Mouse (Mus musculus) thymus, postnatal 10 days (tissue): ENCODE results near the gene Hoxa5.

Experiments
- DNase-seq, 2 experiments: peaks; one replicate each; pipeline ENCODE4 v3.0.0; 2021; ENCODE audit warnings: low spot score in 2 of 2

Gene Hoxa5

GRCm38 (mm10) chr6:52163366-52164031 lies 40.9 kb downstream of the Hoxa5 start:
- no peak for DNase-seq

GRCm38 (mm10) chr6:52162611-52163365 lies 41.6 kb downstream of the Hoxa5 start:
- no peak for DNase-seq

- DNase-seq: no peak
Measured at GRCm38 (mm10) chr6:52162093-52162380, 42.4 kb downstream of the Hoxa5 start.

DNA sequence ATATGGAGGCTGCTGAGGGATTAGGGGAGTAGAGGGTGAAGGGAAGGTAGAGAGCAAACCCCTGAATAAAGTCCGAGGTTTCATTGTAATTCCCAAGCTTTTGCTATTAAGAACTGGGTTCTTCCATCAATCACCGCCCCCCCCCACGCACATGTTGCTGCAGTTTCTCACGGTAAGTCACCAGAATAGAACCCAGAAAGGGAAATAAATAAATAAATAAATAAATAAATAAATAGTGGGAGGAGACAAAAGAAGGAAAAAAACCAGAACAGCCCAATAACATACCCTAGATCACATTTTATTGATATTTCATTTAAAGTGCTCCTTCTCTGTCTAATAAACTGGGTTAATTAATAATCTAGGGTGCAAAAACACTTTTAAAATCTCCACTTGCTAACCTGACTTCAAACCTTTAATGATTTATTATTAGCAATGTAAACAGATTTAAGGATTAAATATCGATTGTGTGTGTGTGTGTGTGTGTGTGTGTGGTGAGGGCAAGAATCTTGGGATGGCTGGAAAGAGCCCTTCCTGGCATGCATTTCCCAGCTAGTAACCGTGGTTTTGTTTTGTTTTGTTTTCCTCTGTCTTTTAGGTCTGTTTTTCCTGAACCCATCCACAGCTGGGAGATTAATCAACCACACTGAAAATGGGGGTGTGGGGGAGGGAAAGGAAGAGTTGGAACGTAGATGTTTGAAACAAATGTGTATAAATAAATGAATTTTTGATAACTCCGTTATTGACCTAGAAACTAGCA lies 42.9 kb downstream of the Hoxa5 start:
- no peak for DNase-seq

DNA sequence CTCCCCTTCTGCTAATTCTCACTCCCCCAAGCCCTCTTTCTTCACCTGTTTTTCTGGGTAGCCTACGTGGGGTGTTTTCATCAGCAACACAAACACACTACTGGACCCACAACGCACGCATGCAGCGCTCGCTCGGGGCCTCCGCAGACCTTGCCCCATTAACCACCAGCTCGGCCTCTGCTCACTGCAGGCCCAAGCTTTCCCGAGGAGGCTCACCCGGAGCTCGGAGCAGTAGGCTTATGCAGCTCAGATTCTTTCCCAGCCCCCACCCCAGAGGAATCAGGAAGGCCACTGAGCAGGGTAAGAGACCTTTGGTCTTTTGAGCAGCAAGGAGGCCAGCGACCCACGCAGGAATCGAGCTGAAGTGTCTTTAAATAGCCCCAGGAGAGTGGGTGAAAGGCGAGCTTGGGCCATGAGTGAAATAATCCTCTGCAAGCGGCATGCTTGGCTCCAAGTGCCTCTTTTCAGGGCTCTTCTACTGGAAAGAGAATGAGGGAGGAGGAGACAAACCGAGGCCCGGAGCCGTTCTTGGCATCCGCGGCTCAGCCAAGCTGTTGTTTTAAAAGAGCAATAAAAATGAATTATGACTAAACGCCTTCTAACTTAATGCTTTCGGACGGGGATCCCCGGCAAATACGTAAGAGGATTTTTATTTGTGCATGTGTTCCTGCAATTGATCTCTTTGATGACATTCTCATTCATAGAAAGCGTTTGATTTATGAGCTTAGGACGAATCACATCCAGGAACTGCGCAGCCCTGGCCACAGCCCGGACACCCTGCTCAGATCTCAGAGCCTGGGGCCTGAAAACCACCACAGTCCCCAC lies 43.7 kb downstream of the Hoxa5 start:
- DNase-seq: no peak

- no peak for DNase-seq
Measured at GRCm38 (mm10) chr6:52159979-52160378, 44.4 kb downstream of the Hoxa5 start.

GRCm38 (mm10) chr6:52159164-52159761 lies 45.1 kb downstream of the Hoxa5 start:
- no peak for DNase-seq

DNA sequence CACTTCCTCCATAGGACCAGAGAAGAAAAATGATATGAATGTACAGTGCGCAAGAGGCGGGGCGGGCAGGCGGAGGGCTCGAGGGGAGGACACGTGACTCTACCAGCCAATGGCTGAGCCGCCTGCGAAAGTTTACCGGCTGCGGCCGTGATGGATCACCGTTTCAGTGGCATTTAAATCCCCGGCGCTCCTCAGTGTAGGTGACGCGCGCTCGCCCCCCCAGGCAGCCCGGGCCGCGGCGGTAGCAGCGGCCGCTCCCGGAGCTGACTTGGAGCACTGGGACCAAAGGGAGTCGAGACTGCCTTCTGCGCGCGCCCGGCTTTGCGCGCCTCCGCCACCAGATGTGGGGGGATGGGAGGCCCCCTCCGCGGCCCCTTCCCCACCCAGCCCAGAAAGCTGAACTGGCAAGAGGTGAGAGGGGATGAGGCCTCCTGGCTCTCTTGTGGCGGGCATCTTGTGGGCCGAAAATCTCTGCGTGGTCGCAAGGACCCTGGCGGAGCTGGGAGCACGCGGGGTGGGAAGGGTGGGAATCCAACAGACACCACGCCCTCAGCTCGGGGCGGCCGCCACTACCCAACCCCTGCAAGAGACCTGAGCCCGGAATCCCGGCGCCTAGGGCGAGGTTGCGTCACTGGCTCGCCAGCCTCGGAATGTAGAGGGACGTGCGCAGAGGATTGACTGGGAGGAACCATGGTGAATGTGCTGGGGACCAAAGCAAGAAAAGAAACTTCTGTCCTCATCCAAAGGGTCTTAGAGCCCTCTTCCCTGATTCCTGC lies 45.9 kb downstream of the Hoxa5 start, which contains the start of gene Hoxa1:
Gene Hoxa1, minus strand, starts transcription at position 42 of the 776 bp plus-strand sequence.
- peak; percentile 30 to 47 for DNase-seq

- DNase-seq: no peak
Measured at GRCm38 (mm10) chr6:52157466-52158275, 46.7 kb downstream of the Hoxa5 start.

- no peak for DNase-seq
Measured at GRCm38 (mm10) chr6:52156551-52157200, 47.7 kb downstream of the Hoxa5 start.

DNA sequence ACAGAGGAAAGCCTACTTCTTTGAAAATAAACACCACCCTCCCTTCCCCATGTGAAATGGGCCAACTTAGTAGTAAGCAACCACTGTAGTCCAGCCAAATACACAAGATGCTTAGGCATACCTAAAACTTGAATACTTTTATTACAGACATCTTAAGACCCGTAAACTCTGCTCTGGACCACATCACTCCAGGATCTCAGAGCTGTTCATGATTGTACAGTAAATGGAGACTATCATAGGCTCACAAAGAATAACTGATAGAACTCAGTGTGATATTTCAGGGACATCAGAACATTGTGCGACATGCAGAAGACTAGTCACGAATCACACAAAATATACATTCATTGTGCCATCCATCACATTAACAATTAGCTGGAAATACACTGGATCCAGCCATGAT lies 48.9 kb downstream of the Hoxa5 start:
- no peak for DNase-seq

GRCm38 (mm10) chr6:52154044-52154443 lies 50.3 kb downstream of the Hoxa5 start:
- no peak for DNase-seq

- DNase-seq: no peak
Measured at GRCm38 (mm10) chr6:52153270-52153669, 51.1 kb downstream of the Hoxa5 start.

GRCm38 (mm10) chr6:52152226-52153193 lies 51.9 kb downstream of the Hoxa5 start:
- DNase-seq: no peak
